Mouse (Mus musculus) spleen, postnatal 14 days (tissue): ENCODE data around the gene Lin7a.

Experiments
- DNase-seq, 2 experiments: peaks; one replicate each; pipeline ENCODE4 v3.0.0; 2021 to 2022; ENCODE audit warnings: low spot score in 2 of 2

Lin7a gene

DNA sequence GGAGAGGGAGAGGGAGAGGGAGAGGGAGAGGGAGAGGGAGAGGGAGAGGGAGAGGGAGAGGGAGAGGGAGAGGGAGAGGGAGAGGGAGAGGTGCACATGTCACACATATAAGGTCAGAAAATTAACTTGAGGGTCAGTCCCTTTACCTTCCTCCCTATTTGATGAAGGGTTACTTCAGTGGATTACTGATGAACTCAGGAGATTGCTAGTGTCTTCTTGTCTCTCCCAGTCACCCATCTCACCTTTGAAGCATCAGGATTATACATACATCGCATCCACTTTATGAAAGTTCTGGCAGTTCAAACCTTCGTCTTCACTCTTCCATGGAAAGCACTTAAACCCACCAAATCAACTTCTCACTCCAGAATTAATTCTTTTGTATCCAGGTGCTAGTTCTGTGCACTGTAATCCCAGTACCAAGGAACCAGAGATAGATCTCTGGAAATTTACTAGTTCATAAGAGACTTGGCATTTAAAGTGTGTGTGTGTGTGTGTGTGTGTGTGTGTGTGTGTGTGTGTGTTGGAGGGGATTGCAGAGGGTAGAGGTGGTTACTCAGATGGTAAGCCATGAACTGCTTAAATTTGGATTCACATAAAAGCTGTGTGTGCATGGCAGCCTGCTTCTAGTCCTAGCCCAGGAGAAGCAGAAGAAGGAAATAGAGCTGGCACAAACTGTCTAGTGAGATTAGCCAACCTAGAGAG lies 19.5 kb upstream of the Lin7a start:
- no peak for DNase-seq

DNA sequence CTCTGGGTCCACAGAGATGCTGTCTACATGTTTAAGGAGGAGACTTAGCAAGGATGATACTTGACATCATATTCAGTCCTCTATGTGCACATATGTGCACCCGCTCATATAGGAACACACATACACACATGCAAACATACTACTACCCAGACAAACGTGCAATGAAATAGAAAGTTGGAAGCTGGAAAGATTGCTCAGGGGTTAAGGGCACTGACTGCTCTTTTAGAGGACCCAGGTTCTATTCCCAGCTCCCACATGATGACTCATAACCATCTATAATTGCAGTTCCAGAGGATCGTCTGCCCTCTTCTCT lies 19.0 kb upstream of the Lin7a start:
- no peak for DNase-seq

GRCm38 (mm10) chr10:107253191-107253965 lies 18.1 kb upstream of the Lin7a start:
- DNase-seq, result no peak

GRCm38 (mm10) chr10:107254656-107255055 lies 16.8 kb upstream of the Lin7a start:
- no peak for DNase-seq

DNA sequence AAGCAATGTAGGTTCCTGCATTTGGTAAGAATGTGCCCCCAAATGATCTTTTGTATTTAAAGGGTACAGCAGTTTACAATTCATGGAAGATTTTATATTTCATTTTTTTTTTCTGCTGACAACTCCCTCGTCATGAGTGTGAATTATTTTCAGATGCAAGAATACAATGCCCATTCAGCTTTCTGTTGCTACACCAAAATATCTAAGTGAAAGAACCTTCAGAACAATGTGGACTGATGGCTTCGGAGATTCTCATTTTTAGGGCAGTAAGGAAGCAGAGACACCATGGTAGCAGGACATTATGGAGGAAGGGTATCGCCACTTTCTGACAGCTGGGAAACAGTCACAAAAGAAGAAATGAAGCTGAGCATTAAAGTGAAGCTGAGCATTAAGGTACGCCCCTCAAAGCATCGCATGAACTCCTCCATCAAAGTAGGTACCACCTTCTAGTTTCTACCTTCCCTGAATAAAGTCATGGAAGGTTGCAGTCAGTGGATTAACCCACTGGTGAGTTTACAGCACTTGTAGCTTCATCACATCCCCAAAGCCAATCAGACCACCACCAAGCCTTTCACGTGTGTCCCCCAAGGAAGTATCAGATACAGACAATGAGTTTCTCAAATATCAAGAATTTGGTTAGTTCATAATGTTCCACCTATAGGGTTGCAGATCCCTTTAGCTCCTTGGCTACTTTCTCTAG lies 16.0 kb upstream of the Lin7a start:
- no peak for DNase-seq

GRCm38 (mm10) chr10:107256451-107256960 lies 15.0 kb upstream of the Lin7a start:
- no peak for DNase-seq

GRCm38 (mm10) chr10:107260428-107260827 lies 11.1 kb upstream of the Lin7a start:
- no peak for DNase-seq

GRCm38 (mm10) chr10:107272131-107272803 lies 781 bp downstream of the Lin7a start:
- no peak for DNase-seq

DNA sequence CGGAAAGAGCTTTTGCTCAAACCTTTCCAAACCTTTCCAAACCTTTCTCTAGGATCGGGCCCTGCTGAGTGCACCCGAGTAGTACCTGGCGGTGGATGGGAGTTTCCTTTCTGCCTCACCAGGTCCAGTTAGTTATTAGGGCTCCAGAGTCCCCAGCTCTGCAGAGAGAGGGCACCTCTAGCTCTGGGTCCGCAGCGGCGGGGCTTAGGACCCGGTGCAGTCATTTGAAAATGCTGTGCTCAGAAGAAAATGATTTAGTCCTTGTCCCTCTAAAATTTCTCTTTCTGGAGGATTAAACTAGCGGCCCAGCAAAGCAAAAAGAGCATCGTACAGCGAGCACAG lies 1.3 kb downstream of the Lin7a start:
- DNase-seq, result no peak

GRCm38 (mm10) chr10:107273848-107274247 lies 2.4 kb downstream of the Lin7a start:
- no peak for DNase-seq

DNA sequence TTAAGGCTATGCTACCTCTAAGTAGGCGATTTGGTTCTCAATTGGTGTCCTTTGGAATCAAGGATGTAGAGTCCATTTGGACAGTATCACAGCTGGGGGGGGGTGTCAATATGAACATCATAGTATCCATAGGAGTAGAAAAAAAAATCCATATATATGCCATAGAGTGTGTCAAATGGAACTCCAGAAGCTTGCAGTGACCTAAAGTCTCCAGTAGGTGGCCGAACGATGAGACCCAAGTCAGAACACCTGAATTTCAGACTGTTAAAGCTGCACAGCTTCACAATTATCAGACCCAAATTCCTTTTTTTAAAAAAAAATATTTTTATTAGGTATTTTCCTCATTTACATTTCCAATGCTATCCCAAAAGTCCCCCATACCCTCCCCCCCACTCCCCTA lies 3.3 kb downstream of the Lin7a start:
- no peak for DNase-seq

DNA sequence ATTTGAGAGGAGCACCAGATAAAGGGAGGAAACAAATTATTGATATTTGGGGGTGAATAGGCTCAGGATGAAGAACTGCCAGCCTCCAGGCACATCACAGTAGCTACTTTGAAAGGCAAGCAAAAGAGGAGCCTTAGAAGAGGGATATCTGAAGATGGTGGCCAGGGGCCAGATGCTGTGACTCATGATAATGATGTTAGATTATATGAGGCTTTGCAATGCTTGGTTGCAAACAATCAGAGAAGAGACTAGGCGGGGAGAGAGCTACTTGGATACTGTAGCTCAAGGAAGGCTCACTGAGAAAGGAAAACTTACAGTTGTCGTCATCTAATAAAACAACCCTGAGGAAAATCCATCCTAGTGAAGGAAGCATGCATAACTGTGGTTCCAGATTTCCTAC lies 5.2 kb downstream of the Lin7a start:
- no peak for DNase-seq

DNA sequence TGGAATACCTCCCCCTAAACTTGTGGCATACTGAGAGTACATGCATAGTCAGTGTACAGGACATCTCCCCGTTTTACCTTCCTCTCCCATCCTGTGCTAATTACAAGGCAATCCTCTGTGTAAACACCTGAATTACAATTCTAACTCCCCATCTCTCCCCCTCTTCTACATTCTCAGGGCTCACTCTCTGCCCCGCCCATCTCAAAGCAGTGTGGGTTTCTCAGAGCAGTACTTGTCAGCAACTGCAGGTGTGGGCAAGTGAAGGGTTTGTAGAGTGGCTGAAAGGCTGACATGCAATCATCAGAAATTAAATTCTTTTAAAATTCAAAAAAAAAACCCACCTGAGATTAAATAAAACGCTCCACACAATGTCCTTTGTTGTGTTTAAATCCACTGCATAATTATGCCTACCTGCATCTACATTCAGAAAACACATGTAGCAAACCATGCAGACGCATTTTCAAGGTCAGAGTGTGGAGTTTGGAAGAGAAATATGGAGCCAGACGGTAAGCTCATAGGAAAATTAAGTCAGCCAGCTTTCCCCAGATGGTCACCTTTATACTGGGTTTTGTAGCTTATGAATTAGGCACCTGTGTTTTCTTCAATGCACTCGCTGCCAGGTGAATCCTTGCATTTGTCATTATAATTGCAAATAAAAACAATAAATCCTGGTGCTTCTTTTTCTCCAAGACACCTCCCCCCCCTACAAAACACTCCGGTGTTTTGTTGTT lies 22.6 kb downstream of the Lin7a start:
- no peak for DNase-seq

DNA sequence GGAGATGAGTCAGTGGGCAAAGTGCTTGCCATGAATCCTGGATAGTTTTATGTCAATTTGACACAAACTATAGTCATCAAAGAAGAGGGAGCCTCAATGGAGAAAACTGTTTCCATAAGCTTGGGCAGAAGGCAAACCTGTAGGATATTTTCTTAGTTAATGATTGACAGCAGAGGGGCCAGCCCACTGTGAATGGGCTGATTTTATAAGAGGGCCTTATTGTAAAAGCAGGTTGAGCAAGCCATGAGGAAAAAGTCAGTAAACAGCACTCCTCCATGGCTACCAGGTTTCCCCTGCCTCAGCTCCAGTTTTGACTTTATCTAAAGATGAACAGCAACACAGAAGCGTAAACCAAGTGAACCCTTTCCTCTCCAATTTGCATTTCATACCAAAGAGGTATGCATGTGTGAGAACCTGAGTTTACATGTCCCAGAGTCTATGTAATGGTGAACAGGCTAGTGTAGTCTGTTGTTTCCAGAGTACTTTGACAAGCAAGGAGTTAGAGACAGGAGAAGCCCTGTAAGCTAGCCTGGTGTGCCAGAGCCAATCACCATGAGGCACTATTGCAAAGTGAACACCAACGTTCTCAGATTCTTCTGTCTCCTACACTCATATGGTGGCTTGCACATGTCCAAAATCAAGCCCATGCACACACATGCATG lies 29.2 kb downstream of the Lin7a start:
- DNase-seq, result no peak

- no peak for DNase-seq
Observed at GRCm38 (mm10) chr10:107310964-107311490, 39.5 kb downstream of the Lin7a start.

DNA sequence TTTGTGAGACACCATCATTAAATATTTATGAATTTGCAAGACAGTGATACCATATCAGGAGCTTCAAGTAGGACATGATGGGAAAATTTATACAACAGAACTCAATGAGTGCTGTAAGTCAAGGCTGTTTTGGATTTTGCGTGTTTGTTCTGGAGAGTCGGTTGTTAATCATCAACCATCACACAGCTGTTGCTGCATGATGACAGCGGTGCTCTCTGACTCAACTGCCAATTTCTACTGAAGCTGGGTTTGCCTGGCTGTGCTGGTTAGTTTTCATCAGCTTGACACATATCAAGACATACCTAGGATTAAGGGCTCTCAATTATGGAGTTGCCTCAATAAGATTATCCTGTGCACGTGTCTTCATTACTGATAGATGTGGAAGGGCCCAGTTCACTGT lies 41.1 kb downstream of the Lin7a start:
- no peak for DNase-seq

DNA sequence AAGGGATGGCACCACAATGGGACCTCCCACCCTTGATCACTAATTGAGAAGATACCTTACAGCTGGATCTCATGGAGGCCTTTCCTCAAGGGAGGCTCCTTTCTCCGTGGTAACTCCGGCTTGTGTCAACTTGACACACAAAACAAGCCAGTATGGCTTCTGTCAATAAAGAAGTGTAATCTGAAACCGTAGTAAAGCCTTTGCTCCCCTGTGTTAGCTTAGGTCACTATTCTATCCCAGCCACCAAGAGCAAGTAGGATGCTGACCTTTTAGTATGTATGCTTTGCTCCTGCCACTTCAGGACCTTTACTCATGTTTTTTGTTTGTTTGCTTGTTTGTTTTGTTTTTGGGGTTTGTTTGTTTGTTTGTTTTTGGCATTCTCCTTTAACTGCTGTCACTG lies 41.9 kb downstream of the Lin7a start:
- DNase-seq, result no peak

DNA sequence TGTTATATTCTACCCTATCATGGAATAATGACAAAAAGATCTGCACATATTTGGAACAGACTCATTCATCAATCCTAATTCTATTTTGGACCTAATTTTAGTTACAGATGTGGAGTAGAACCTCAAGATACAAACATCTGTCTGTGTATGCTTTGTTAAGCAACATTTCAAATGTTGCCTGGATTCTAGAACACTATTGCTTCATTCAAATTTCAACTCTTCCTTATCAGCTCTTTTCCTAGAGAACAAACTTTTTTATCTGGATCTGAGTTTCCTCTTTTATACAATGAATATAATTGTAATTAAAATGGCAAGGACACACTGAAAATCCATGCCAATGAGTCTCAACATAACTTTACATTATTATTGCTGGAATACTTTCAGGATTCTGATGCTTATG lies 43.8 kb downstream of the Lin7a start:
- DNase-seq, result no peak

GRCm38 (mm10) chr10:107315681-107316080 lies 44.2 kb downstream of the Lin7a start:
- DNase-seq, result no peak

- DNase-seq, result no peak
Observed at GRCm38 (mm10) chr10:107316100-107316499, 44.6 kb downstream of the Lin7a start.

DNA sequence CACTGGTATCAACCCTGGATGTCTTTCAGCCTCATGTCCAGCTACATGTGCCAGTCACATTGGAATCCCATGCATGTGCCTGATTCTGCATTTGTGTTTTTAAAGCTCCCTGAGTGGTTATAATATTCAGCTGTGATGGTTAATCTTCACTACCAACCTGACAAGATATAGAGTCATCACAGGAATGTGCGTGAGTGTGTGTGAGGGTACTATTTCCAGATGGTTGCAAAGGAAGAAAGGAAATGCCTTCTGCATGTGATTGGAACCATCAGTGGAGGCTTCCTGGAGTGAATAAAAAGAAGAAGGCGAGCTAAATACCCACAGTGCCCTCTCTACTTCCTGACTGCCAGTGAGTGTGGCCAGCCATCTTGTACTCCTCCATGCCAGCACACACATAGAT lies 48.2 kb downstream of the Lin7a start:
- no peak for DNase-seq
